In the genomic region with DNA sequence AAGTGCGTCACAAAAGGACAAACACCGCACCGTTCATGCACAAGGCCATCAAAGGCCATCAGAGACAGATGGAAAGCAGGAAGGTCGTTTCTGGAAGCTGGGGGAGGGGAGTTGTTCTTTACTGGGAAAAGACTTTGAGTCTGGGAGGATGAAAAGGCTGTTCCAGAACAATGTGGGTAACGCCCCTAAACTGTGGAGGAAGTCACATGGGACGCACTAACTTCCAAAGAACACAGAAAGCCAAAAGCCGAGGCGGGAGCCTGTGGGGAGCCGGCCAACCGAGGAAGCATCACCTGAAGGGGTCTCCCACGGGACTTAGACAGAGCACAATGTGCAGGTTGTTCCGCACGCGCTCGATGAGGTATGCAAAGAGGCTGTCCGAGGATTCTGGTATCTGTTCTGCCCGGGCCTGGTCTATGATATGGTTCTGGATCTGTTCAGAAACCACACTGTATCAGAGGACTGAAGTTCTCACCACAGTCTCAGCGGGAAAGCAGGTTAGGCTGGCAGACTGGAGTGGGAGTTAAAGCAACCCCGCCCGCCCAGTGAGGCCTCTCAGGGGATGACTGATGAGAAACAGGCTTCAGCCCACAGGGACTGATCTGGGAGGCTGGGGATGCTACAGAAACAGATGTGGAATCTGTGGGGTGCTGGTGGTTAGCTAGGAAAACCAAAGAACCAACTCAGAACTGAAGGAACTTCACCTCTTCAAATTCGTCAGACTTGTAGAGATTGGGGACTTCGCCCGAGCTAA, we compare ENCODE assay signal across 10 mouse cellular contexts. TPM values are rescaled to one million over a fixed set of nuclear protein-coding genes. Genes with fewer than 3 reads are reported as not detected.
DNase-seq lines count a peak whose midpoint lies in the region; ATAC-seq and TF ChIP-seq lines count a peak whose summit lies in the region.
"Had no signal": no experiment of that assay in that cellular context is flagged by ENCODE, and none has a peak within 500 bp of the region (broad histone marks: within the 10 kb centered on the region; RNA-seq: fewer than 3 reads in every experiment).

No protein-coding gene starts in this region.

- no peaks in the 10 kb centered on the region for H3K27me3 ChIP-seq in embryonic facial prominence, embryonic 10.5 days (replicated peaks; ENCODE audit: low read depth, poor library complexity, severe bottlenecking)
- no peaks in the 10 kb centered on the region for H3K27me3 ChIP-seq in hindbrain, postnatal 0 days (ENCODE audit: insufficient read depth, low read length)

- H3K9ac ChIP-seq in hindbrain, postnatal 0 days (replicated peaks; ENCODE audit: low read length) = no peak overlapping the region

- no peak for ATAC-seq in hindbrain, postnatal 0 days

- no peak for TF ChIP-seq CTCF in hindbrain, postnatal 0 days (IDR thresholded peaks at IDR 0.05; ENCODE audit: low read depth)

- no peaks in the 10 kb centered on the region for H3K36me3 ChIP-seq in embryonic facial prominence, embryonic 10.5 days (replicated peaks)
- H3K36me3 ChIP-seq in hindbrain, postnatal 0 days (ENCODE audit: insufficient read depth, low read length) = no peaks in the 10 kb centered on the region

- no peaks in the 10 kb centered on the region for H3K9me3 ChIP-seq in embryonic facial prominence, embryonic 10.5 days
- H3K9me3 ChIP-seq in hindbrain, postnatal 0 days (ENCODE audit: low read length) = no peaks in the 10 kb centered on the region

- no peak overlapping the region for H3K4me2 ChIP-seq in hindbrain, postnatal 0 days (ENCODE audit: low read depth, low read length)

- peak overlapping the region; percentile 14; the same call in 1 of the 2 replicates for H3K4me3 ChIP-seq in embryonic facial prominence, embryonic 10.5 days
- H3K4me3 ChIP-seq in hindbrain, postnatal 0 days (ENCODE audit: low read length) = no peak overlapping the region
- H3K4me3 ChIP-seq: erythroblast, embryonic 14.5 days; myocyte had no signal

- peak overlapping the region; percentile 65 for H3K27ac ChIP-seq in embryonic facial prominence, embryonic 10.5 days (replicated peaks)
- peak overlapping the region; percentile 37; the same call in 1 of the 2 replicates for H3K27ac ChIP-seq in hindbrain, postnatal 0 days

- 67% methylated on average over 23 of the region's 23 CpGs for WGBS in embryonic facial prominence, embryonic 10.5 days
- 47% methylated on average over 23 of the region's 23 CpGs for WGBS in hindbrain, postnatal 0 days

- peaks cover 24% of the 10 kb centered on the region for H3K4me1 ChIP-seq in embryonic facial prominence, embryonic 10.5 days
- H3K4me1 ChIP-seq in hindbrain, postnatal 0 days (ENCODE audit: insufficient read depth, low read length) = no peaks in the 10 kb centered on the region

- peak; percentile 64 for DNase-seq in adrenal gland, postnatal 14 days
- no peak for DNase-seq in adrenal gland, adult 2 months
- peak; percentile 24 for DNase-seq in embryonic facial prominence, embryonic 10.5 days (ENCODE audit: low spot score)
- peak; percentile 22 for DNase-seq in hindbrain, postnatal 0 days (ENCODE audit: low spot score)
- DNase-seq in lung, adult 18-20 months = peak; percentile 24 to 54
- no peak for DNase-seq in cerebellum, adult 11-12 months
- DNase-seq in cerebellum, postnatal 10 days = no peak
- DNase-seq in cerebellum, adult 11 months = no peak

RNA-seq across cellular contexts. Expression of gene Kdm6b, which starts 38.8 kb away (rescaled TPM):
- 53.7 and 61.3 TPM in 2 replicates for total RNA-seq in adrenal gland, postnatal 14 days (2021)
- total RNA-seq in adrenal gland, adult 2 months (2021) = 10 to 100 TPM; 31.4 to 41.5 TPM
- 17.4 and 18.7 TPM in 2 replicates for polyA plus RNA-seq in adrenal gland, adult 2 months (2012; rRNA removed)
- polyA plus RNA-seq in embryonic facial prominence, embryonic 10.5 days (2016; fragmentation: Nextera tagmentation; extraction: Ambion mirVana) = 39.8 and 39.9 TPM in 2 replicates
- total RNA-seq in hindbrain, postnatal 0 days (2014; rRNA removed) = 8.0 and 10.5 TPM in 2 replicates
- 20.5 and 22.3 TPM in 2 replicates for polyA plus RNA-seq in hindbrain, postnatal 0 days (2015; fragmentation: Nextera tagmentation; extraction: Ambion mirVana)

RNA-seq across cellular contexts. Expression of gene Tmem88, which starts 54.3 kb away (rescaled TPM):
- 29.5 and 30.2 TPM in 2 replicates for total RNA-seq in adrenal gland, postnatal 14 days (2021)
- 10 to 100 TPM; 10.8 to 16.0 TPM for total RNA-seq in adrenal gland, adult 2 months (2021)
- 86.3 and 94.7 TPM in 2 replicates for polyA plus RNA-seq in adrenal gland, adult 2 months (2012; rRNA removed)
- 19.8 and 23.1 TPM in 2 replicates for polyA plus RNA-seq in embryonic facial prominence, embryonic 10.5 days (2016; fragmentation: Nextera tagmentation; extraction: Ambion mirVana)
- total RNA-seq in hindbrain, postnatal 0 days (2014; rRNA removed) = 3.8 and 4.3 TPM in 2 replicates
- 8.7 and 9.5 TPM in 2 replicates for polyA plus RNA-seq in hindbrain, postnatal 0 days (2015; fragmentation: Nextera tagmentation; extraction: Ambion mirVana)

RNA-seq across cellular contexts. Expression of gene Cyb5d1, which starts 56.9 kb away (rescaled TPM):
- total RNA-seq in adrenal gland, postnatal 14 days (2021) = 34.2 and 42.6 TPM in 2 replicates
- total RNA-seq in adrenal gland, adult 2 months (2021) = 10 to 100 TPM; 44.2 to 59.7 TPM
- 10.7 and 11.8 TPM in 2 replicates for polyA plus RNA-seq in adrenal gland, adult 2 months (2012; rRNA removed)
- polyA plus RNA-seq in embryonic facial prominence, embryonic 10.5 days (2016; fragmentation: Nextera tagmentation; extraction: Ambion mirVana) = 49.3 and 50.2 TPM in 2 replicates
- total RNA-seq in hindbrain, postnatal 0 days (2014; rRNA removed) = 21.8 and 26.9 TPM in 2 replicates
- polyA plus RNA-seq in hindbrain, postnatal 0 days (2015; fragmentation: Nextera tagmentation; extraction: Ambion mirVana) = 18.5 and 22.2 TPM in 2 replicates

RNA-seq across cellular contexts. Expression of gene Naa38, which starts 57.0 kb away (rescaled TPM):
- 124 and 137 TPM in 2 replicates for total RNA-seq in adrenal gland, postnatal 14 days (2021)
- 100 to 1,000 TPM; 124 to 157 TPM for total RNA-seq in adrenal gland, adult 2 months (2021)
- polyA plus RNA-seq in adrenal gland, adult 2 months (2012; rRNA removed) = 175 and 193 TPM in 2 replicates
- 136 and 137 TPM in 2 replicates for polyA plus RNA-seq in embryonic facial prominence, embryonic 10.5 days (2016; fragmentation: Nextera tagmentation; extraction: Ambion mirVana)
- 77.1 and 99.0 TPM in 2 replicates for total RNA-seq in hindbrain, postnatal 0 days (2014; rRNA removed)
- 162 and 163 TPM in 2 replicates for polyA plus RNA-seq in hindbrain, postnatal 0 days (2015; fragmentation: Nextera tagmentation; extraction: Ambion mirVana)

Comparison
In these comparisons a context has a peak if more than half of its experiments do, and no peak if none do; other contexts are left out.
1. DNase-seq: peak in adrenal gland, postnatal 14 days (single experiment), embryonic facial prominence, embryonic 10.5 days (single experiment), hindbrain, postnatal 0 days (single experiment) and lung, adult 18-20 months (2 of 2); none in adrenal gland, adult 2 months (single experiment), cerebellum, adult 11-12 months (single experiment), cerebellum, postnatal 10 days (0 of 2) and cerebellum, adult 11 months (single experiment).